In the genomic region with DNA sequence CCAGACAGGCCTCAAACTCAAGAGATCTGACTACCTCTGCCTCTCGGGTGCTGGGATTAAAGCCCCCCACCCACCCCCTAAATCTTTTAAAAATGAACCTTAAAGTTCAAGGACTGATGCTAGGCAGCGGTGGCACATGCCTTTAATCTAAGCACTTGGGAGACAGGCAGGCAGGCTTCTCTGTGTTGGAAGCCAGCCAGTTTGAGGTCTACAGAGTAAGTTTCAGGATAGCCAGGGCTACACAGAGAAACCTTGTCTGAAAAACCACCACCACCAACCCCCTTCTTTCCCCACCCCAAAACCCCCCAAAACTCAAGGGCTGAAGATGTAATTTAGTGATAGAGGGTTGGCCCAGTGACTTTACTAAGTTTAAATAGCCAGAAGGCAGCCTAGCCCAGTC, we compare ENCODE assay signal across 25 mouse cellular contexts.
"Had no signal": no experiment of that assay in that cellular context is flagged by ENCODE, and none has a peak within 500 bp of the region (broad histone marks: within the 10 kb centered on the region; RNA-seq: fewer than 3 reads in every experiment).

No protein-coding gene starts in this region.

- H3K27ac ChIP-seq: gastrocnemius, adult 2 months; hindbrain, embryonic 10.5 days; intestine, embryonic 15.5 days; left cerebral cortex, adult 2 months; limb, embryonic 10.5 days; limb, embryonic 12.5 days; liver, embryonic 13.5 days; liver, embryonic 15.5 days had no signal

- H3K9me3 ChIP-seq: hindbrain, embryonic 10.5 days; hindbrain, embryonic 13.5 days; hindbrain, embryonic 15.5 days; intestine, embryonic 15.5 days; limb, embryonic 10.5 days; limb, embryonic 12.5 days; liver, embryonic 13.5 days; liver, embryonic 15.5 days had no signal

- DNase-seq: gastrocnemius, adult 2 months; gastrocnemius, postnatal 10 days; gastrocnemius, postnatal 25 days; heart, postnatal 14 days; heart, postnatal 4 days; kidney, adult 18-20 months; kidney, adult 8-10 months; kidney, postnatal 10 days; kidney, postnatal 25 days; kidney, postnatal 4 days; liver; liver, embryonic 13.5 days; liver, postnatal 0 days had no signal

- H3K9ac ChIP-seq: hindbrain, embryonic 13.5 days; hindbrain, embryonic 15.5 days; intestine, embryonic 15.5 days; limb, embryonic 12.5 days; liver, embryonic 13.5 days; liver, embryonic 15.5 days; liver, postnatal 0 days had no signal

- H3K4me1 ChIP-seq: limb, embryonic 12.5 days had no signal

- H3K4me2 ChIP-seq: heart, embryonic 11.5 days; hindbrain, embryonic 13.5 days; hindbrain, embryonic 15.5 days; intestine, embryonic 15.5 days; limb, embryonic 12.5 days; liver, embryonic 11.5 days; liver, embryonic 13.5 days; liver, embryonic 15.5 days had no signal

- ATAC-seq: inflammation-experienced regulatory T-cells, adult 6 months; intestine, embryonic 15.5 days; intestine, postnatal 0 days; liver, postnatal 0 days had no signal

- H3K27me3 ChIP-seq: hindbrain, embryonic 13.5 days; hindbrain, embryonic 15.5 days; intestine, embryonic 15.5 days; limb, embryonic 12.5 days; liver, embryonic 13.5 days; liver, embryonic 15.5 days had no signal

- H3K4me3 ChIP-seq: gastrocnemius, adult 2 months; hindbrain, embryonic 10.5 days; hindbrain, embryonic 13.5 days; hindbrain, embryonic 15.5 days; intestine, embryonic 15.5 days; left cerebral cortex, adult 2 months; limb, embryonic 10.5 days; limb, embryonic 12.5 days; liver, embryonic 13.5 days; liver, embryonic 15.5 days had no signal
